Mouse (Mus musculus) small intestine, adult 2 months (tissue): ENCODE data around the gene Cic. TPM values are rescaled to one million over a fixed set of nuclear protein-coding genes. Genes with fewer than 3 reads are reported as not detected.

Experiments
- H3K27ac ChIP-seq: fragments of 200-500 bp; 2 replicates; pipeline ENCODE4 v1.5.1; 2012; ENCODE audit warnings: low read depth, low read length, control low read depth, inconsistent platforms; ENCODE audit not compliant: insufficient read depth
- H3K27me3 ChIP-seq: fragments of 200-500 bp; 2 replicates; pipeline ENCODE4 v1.6.1; 2012; ENCODE audit warnings: mild to moderate bottlenecking, moderate library complexity, low read length, inconsistent platforms; ENCODE audit not compliant: control insufficient read depth, insufficient read depth
- H3K36me3 ChIP-seq: fragments of 200-500 bp; 2 replicates; pipeline ENCODE4 v1.6.1; 2012; ENCODE audit warnings: mild to moderate bottlenecking, low read length, control low read depth, inconsistent platforms; ENCODE audit not compliant: control insufficient read depth, insufficient read depth
- H3K4me1 ChIP-seq: fragments of 200-500 bp; 2 replicates; pipeline ENCODE4 v1.6.1; 2012; ENCODE audit warnings: low read length, inconsistent platforms, mixed read lengths; ENCODE audit not compliant: control insufficient read depth, insufficient read depth, insufficient read length
- H3K4me3 ChIP-seq: fragments of 200-500 bp; 2 replicates; pipeline ENCODE4 v1.5.1; 2012; ENCODE audit warnings: low read depth, mild to moderate bottlenecking, control low read depth, inconsistent platforms, low read length, moderate library complexity
- CTCF ChIP-seq: fragments of 200-500 bp; IDR thresholded peaks from 2 replicates; pipeline ENCODE4 v1.5.1; 2012; ENCODE audit warnings: low read depth, mild to moderate bottlenecking, control low read depth, inconsistent platforms, low read length, moderate library complexity, mixed read lengths; ENCODE audit not compliant: insufficient replicate concordance, insufficient read length; ENCODE audit errors: extremely low read depth
- POLR2A ChIP-seq: fragments of 200-500 bp; IDR thresholded peaks from 2 replicates; pipeline ENCODE4 v1.6.1; 2012; ENCODE audit warnings: low read depth, mild to moderate bottlenecking, control low read depth, inconsistent platforms, low read length, moderate library complexity
- WGBS: fragments of 180-500 bp; shearing (Covaris S2); methylation state at CpG from one replicate; pipeline ENCODE4 v1.1.7; 2018; 5-methylcytosine and 5-hydroxymethylcytosine counted together
- polyA plus RNA-seq: library from polyadenylated mRNA; depleted of rRNA; stranded (reverse); fragments of >200 nt; gene quantifications from 2 replicates; pipeline ENCODE4 v1.2.3, GENCODE M21; 2012

Gene Cic
- polyA plus RNA-seq, 1 experiment, result 65.6 TPM

- WGBS, result 87% methylated on average over 4 of the region's 4 CpGs
- H3K27ac ChIP-seq, result no peak overlapping the region
- TF ChIP-seq CTCF (no peak), POLR2A (no peak)
Measured at GRCm38 (mm10) chr7:25294495-25294894, 27.0 kb downstream of the Cic start.

GRCm38 (mm10) chr7:25294960-25295722, 27.6 kb downstream of the Cic start:
- TF ChIP-seq POLR2A, result no peak
- no peak for TF ChIP-seq CTCF
- H3K27me3 ChIP-seq, result no peaks in the 10 kb centered on the region
- H3K4me1 ChIP-seq, result peaks cover 15% of the 10 kb centered on the region
- H3K4me3 ChIP-seq, result no peak overlapping the region
- WGBS, result 82% methylated on average over 12 of the region's 12 CpGs
- peaks cover 38% of the 10 kb centered on the region for H3K36me3 ChIP-seq
- 0 out of 2 replicates have a peak overlapping the region, but pooled peaks have one; percentile 20 for H3K27ac ChIP-seq

More at GRCm38 (mm10) chr7:25294495-25294894, 27.0 kb downstream of the Cic start:
- H3K36me3 ChIP-seq, result peaks cover 41% of the 10 kb centered on the region
- peaks cover 15% of the 10 kb centered on the region for H3K4me1 ChIP-seq
- no peaks in the 10 kb centered on the region for H3K27me3 ChIP-seq
- H3K4me3 ChIP-seq, result no peak overlapping the region

GRCm38 (mm10) chr7:25296945-25297453, 29.5 kb downstream of the Cic start:
- H3K4me1 ChIP-seq, result peaks cover 5% of the 10 kb centered on the region
- H3K27me3 ChIP-seq, result no peaks in the 10 kb centered on the region
- TF ChIP-seq POLR2A (no peak), CTCF (no peak)
- under 1% methylated on average over 21 of the region's 21 CpGs for WGBS
- peak overlapping the region; percentile 81 for H3K4me3 ChIP-seq
- H3K27ac ChIP-seq, result peak overlapping the region; percentile 89
- peaks cover 23% of the 10 kb centered on the region for H3K36me3 ChIP-seq

- TF ChIP-seq POLR2A (peak; percentile 57; the same call in 1 of the 2 replicates), CTCF (peak; percentile 54; the same call in 1 of the 2 replicates)
- Histone ChIP-seq H3K27me3 (no peaks in the 10 kb centered on the region), H3K36me3 (peaks cover 17% of the 10 kb centered on the region), H3K4me3 (peak within 1 kb of the TSS; percentile 81), H3K4me1 (peaks cover 5% of the 10 kb centered on the region), H3K27ac (peak within 1 kb of the TSS; percentile 89)
- WGBS, result under 1% methylated on average over 52 of the region's 52 CpGs
Measured at GRCm38 (mm10) chr7:25297454-25298325, 30.2 kb downstream of the Cic start, which contains the start of gene Pafah1b3. Pafah1b3 (minus strand) TSS chr7:25297986.

- Histone ChIP-seq H3K4me1 (peaks cover 6% of the 10 kb centered on the region), H3K27me3 (peaks cover 5% of the 10 kb centered on the region; the same call in 1 of the 2 replicates), H3K27ac (no peak within 1 kb of the TSS), H3K4me3 (no peak within 1 kb of the TSS), H3K36me3 (no peaks in the 10 kb centered on the region)
- WGBS, result 66% methylated on average over 19 of the region's 19 CpGs
- TF ChIP-seq POLR2A, result no peak
- no peak for TF ChIP-seq CTCF
Measured at GRCm38 (mm10) chr7:25301063-25301462, 33.6 kb downstream of the Cic start, which contains the start of gene Prr19. Prr19 (plus strand) TSS chr7:25301411.

GRCm38 (mm10) chr7:25303003-25303684, 35.6 kb downstream of the Cic start:
- no peak for TF ChIP-seq CTCF
- TF ChIP-seq POLR2A, result no peak
- Histone ChIP-seq H3K4me1 (peaks cover 6% of the 10 kb centered on the region), H3K36me3 (no peaks in the 10 kb centered on the region), H3K27me3 (peaks cover 12% of the 10 kb centered on the region), H3K4me3 (no peak overlapping the region), H3K27ac (no peak overlapping the region)
- 63% methylated on average over 9 of the region's 9 CpGs for WGBS
